Mouse (Mus musculus): Measurements from ENCODE around the gene Rbm33. TPM values are rescaled to one million over a fixed set of nuclear protein-coding genes. Genes with fewer than 3 reads are reported as not detected.

Rbm33 gene
- polyA plus RNA-seq (2012; rRNA removed): 19.1 and 22.6 TPM in 2 replicates

GRCm38 (mm10) chr5:28316722-28317245 lies at the start of gene Rbm33:
TSS of gene Rbm33 (plus strand) at chr5:28317121.
- DNase-seq (ENCODE audit: low read depth): peak; percentile 34

- no peak for DNase-seq (ENCODE audit: low read depth)
Observed at GRCm38 (mm10) chr5:28267576-28267975, 49.3 kb upstream of the Rbm33 start.

- no peak for DNase-seq (ENCODE audit: low read depth)
Observed at GRCm38 (mm10) chr5:28269469-28269991, 47.4 kb upstream of the Rbm33 start.

- no peak for DNase-seq (ENCODE audit: low read depth)
Observed at GRCm38 (mm10) chr5:28272836-28273235, 44.1 kb upstream of the Rbm33 start.

GRCm38 (mm10) chr5:28277279-28277678 lies 39.6 kb upstream of the Rbm33 start:
- no peak for DNase-seq (ENCODE audit: low read depth)

- DNase-seq (ENCODE audit: low read depth): no peak
Observed at GRCm38 (mm10) chr5:28289111-28289510, 27.8 kb upstream of the Rbm33 start.

GRCm38 (mm10) chr5:28290630-28291029 lies 26.3 kb upstream of the Rbm33 start:
- DNase-seq (ENCODE audit: low read depth): no peak

GRCm38 (mm10) chr5:28291118-28291850 lies 25.6 kb upstream of the Rbm33 start:
- DNase-seq (ENCODE audit: low read depth): no peak

- no peak for DNase-seq (ENCODE audit: low read depth)
Observed at GRCm38 (mm10) chr5:28292281-28292680, 24.6 kb upstream of the Rbm33 start.

GRCm38 (mm10) chr5:28293990-28294389 lies 22.9 kb upstream of the Rbm33 start:
- DNase-seq (ENCODE audit: low read depth): no peak

- no peak for DNase-seq (ENCODE audit: low read depth)
Observed at GRCm38 (mm10) chr5:28298161-28298560, 18.8 kb upstream of the Rbm33 start.

GRCm38 (mm10) chr5:28298693-28299092 lies 18.2 kb upstream of the Rbm33 start:
- DNase-seq (ENCODE audit: low read depth): no peak

GRCm38 (mm10) chr5:28299346-28299745 lies 17.6 kb upstream of the Rbm33 start:
- no peak for DNase-seq (ENCODE audit: low read depth)

- no peak for DNase-seq (ENCODE audit: low read depth)
Observed at GRCm38 (mm10) chr5:28302671-28303070, 14.2 kb upstream of the Rbm33 start.

- DNase-seq (ENCODE audit: low read depth): no peak
Observed at GRCm38 (mm10) chr5:28304551-28304950, 12.4 kb upstream of the Rbm33 start.

GRCm38 (mm10) chr5:28315526-28315925 lies 1.4 kb upstream of the Rbm33 start:
- no peak for DNase-seq (ENCODE audit: low read depth)

- no peak for DNase-seq (ENCODE audit: low read depth)
Observed at GRCm38 (mm10) chr5:28316151-28316721, 685 bp upstream of the Rbm33 start.

- DNase-seq (ENCODE audit: low read depth): no peak
Observed at GRCm38 (mm10) chr5:28317253-28317916, 464 bp downstream of the Rbm33 start.

GRCm38 (mm10) chr5:28317917-28318267 lies 971 bp downstream of the Rbm33 start:
- DNase-seq (ENCODE audit: low read depth): no peak

- no peak for DNase-seq (ENCODE audit: low read depth)
Observed at GRCm38 (mm10) chr5:28318671-28319070, 1.8 kb downstream of the Rbm33 start.

GRCm38 (mm10) chr5:28321769-28322168 lies 4.8 kb downstream of the Rbm33 start:
- no peak for DNase-seq (ENCODE audit: low read depth)

- DNase-seq (ENCODE audit: low read depth): no peak
Observed at GRCm38 (mm10) chr5:28322189-28322588, 5.3 kb downstream of the Rbm33 start.

- DNase-seq (ENCODE audit: low read depth): no peak
Observed at GRCm38 (mm10) chr5:28323822-28324221, 6.9 kb downstream of the Rbm33 start.

All from gonadal fat pad, adult 2 months (tissue).